Mouse (Mus musculus) G1E (cell line): ENCODE data around the gene Lhfpl3. TPM values are rescaled to one million over a fixed set of nuclear protein-coding genes. Genes with fewer than 3 reads are reported as not detected.

Source experiments
- ATAC-seq: 2 replicates; pipeline ENCODE4 v1.8.0; 2016; ENCODE audit warnings: mild to moderate bottlenecking; ENCODE audit not compliant: insufficient number of reproducible peaks, poor library complexity, low FRiP score, severe bottlenecking; ENCODE audit errors: extremely low read depth
- DNase-seq: peaks from one replicate; pipeline ENCODE4 v3.0.0; 2012; ENCODE audit warnings: low spot score
- H3K27me3 ChIP-seq: 2 replicates; pipeline ENCODE4 v1.6.1; 2012; ENCODE audit warnings: mild to moderate bottlenecking, low read length, inconsistent platforms; ENCODE audit not compliant: insufficient read depth
- H3K36me3 ChIP-seq: replicated peaks from 2 replicates; pipeline ENCODE3; 2012; ENCODE audit warnings: mild to moderate bottlenecking, inconsistent platforms
- H3K4me1 ChIP-seq: 2 replicates; pipeline ENCODE4 v1.6.1; 2012; ENCODE audit warnings: low read depth, low read length, inconsistent platforms, mixed read lengths; ENCODE audit not compliant: insufficient read depth
- H3K4me3 ChIP-seq: 2 replicates; pipeline ENCODE4 v1.5.1; 2012; ENCODE audit warnings: low read depth, mild to moderate bottlenecking, inconsistent platforms, low read length, moderate library complexity, mixed read lengths
- H3K9me3 ChIP-seq: replicated peaks from 2 replicates; pipeline ENCODE4 v1.6.1; 2012; ENCODE audit warnings: inconsistent platforms
- CTCF ChIP-seq: IDR thresholded peaks from 2 replicates; pipeline ENCODE4 v1.5.1; 2012; ENCODE audit warnings: low read depth, low read length, inconsistent platforms, mixed read lengths
- GATA1 ChIP-seq: IDR thresholded peaks from 2 replicates; pipeline ENCODE4 v1.6.1; 2012; ENCODE audit warnings: borderline replicate concordance, low read length, inconsistent platforms, mixed read lengths
- GATA2 ChIP-seq: IDR thresholded peaks from 2 replicates; pipeline ENCODE4 v1.6.1; 2012; ENCODE audit warnings: low read depth, low read length, inconsistent platforms, borderline replicate concordance
- POLR2AphosphoS5 ChIP-seq: IDR thresholded peaks from 2 replicates; pipeline ENCODE4 v1.6.1; 2012; ENCODE audit warnings: low read depth, low read length, inconsistent platforms; ENCODE audit not compliant: insufficient replicate concordance
- TAL1 ChIP-seq: conservative IDR thresholded peaks from 2 replicates; pipeline ENCODE4 v1.6.1; 2012; ENCODE audit warnings: low read depth, low read length, inconsistent platforms, mixed read lengths
- polyA plus RNA-seq: library from polyadenylated mRNA; stranded (reverse); fragments of >175 nt; gene quantifications from 2 replicates; pipeline ENCODE4 v1.2.3, GENCODE M21; 2012
- total RNA-seq, 2 experiments: library from RNA; stranded (forward) in 1 of 2; stranded (reverse) in 1 of 2; fragments of 200-1000 nt in 1 of 2; fragments of >200 nt in 1 of 2; fragmentation: Nextera tagmentation in 1 of 2; gene quantifications; 2 replicates each; pipeline ENCODE4 v1.2.3; 2014 to 2017

The Lhfpl3 gene
- total and polyA plus RNA-seq, 3 experiments: 0.05 TPM; not detected in 2

DNA sequence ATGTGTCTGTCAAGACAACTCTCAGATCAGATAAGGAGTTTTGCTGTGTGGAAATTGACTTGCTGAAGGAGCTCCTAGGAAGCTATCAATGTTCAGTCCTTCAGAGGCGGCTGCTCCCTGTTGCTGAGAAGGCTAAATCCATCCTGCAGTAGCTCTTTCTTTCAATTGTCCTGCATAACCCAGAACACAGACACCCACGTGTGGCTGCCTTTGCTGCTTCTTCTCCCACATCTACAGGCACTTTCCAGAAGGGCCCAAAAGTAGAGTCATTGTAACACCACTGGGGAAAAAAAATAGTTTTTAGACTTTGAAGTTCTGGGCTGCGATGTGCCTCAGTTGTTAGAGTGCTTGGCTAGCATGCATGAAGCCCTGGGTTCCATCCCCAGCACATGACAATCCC is 480.9 kb downstream of the Lhfpl3 start:
- Histone ChIP-seq H3K4me1 (no peaks in the 10 kb centered on the region), H3K36me3 (no peaks in the 10 kb centered on the region), H3K4me3 (no peak overlapping the region), H3K9me3 (no peaks in the 10 kb centered on the region), H3K27me3 (no peaks in the 10 kb centered on the region; the same call in 1 of the 2 replicates)
- TF ChIP-seq GATA1 (no peak), CTCF (no peak), POLR2AphosphoS5 (no peak), TAL1 (no peak), GATA2 (no peak)
- ATAC-seq: no peak
- no peak for DNase-seq

DNA sequence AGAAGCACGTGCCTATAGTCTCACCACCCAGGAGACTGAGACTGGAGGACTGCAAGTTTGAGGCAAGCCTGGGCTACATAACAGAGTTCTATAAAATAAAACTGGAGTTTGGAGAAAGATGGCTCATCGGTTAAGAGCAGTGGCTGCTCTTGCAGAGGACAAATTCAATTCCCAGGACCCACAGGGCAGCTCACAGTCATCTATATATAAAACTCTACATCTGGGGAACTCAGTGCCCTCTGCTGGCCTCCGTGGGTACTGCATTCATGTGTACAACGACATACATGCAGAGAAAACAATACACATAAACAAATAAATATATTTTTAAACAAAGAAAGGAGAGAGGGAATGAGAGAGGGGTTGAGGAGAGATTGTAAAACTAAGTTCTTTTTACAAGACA is 501.1 kb downstream of the Lhfpl3 start:
- Histone ChIP-seq H3K4me1 (peaks cover 13% of the 10 kb centered on the region; the same call in 1 of the 2 replicates), H3K9me3 (no peaks in the 10 kb centered on the region), H3K36me3 (no peaks in the 10 kb centered on the region), H3K4me3 (no peak overlapping the region), H3K27me3 (no peaks in the 10 kb centered on the region)
- TF ChIP-seq TAL1 (no peak), GATA2 (no peak), CTCF (0 out of 2 replicates have a peak, but pooled peaks have one; percentile 23)
- DNase-seq (no peak), ATAC-seq (no peak)

DNA sequence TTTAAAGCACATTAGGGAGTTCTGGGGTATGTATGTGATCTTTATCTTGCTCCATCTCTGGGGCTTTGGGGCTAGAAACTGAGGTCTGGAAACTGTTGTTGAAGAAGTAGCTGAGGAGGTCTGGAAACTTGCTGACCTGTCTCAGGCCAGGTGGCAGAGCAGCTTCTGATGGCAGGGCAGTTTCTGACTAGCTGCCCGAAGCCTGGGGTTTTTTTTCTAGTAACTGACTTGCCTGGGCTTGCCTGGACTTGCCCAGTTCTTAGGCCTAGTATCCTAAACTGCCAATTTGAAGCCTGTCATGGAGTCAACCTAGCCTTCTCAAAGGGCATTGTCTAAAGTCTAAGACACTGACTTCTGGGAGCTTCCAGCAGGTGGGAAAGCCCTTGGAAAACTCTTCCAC is 501.9 kb downstream of the Lhfpl3 start:
- no peak for TF ChIP-seq POLR2AphosphoS5
- TF ChIP-seq GATA2: no peak
- no peak for TF ChIP-seq TAL1
- no peak for TF ChIP-seq CTCF
- no peak for TF ChIP-seq GATA1
- peaks cover 14% of the 10 kb centered on the region; the same call in 1 of the 2 replicates for H3K4me1 ChIP-seq

DNA sequence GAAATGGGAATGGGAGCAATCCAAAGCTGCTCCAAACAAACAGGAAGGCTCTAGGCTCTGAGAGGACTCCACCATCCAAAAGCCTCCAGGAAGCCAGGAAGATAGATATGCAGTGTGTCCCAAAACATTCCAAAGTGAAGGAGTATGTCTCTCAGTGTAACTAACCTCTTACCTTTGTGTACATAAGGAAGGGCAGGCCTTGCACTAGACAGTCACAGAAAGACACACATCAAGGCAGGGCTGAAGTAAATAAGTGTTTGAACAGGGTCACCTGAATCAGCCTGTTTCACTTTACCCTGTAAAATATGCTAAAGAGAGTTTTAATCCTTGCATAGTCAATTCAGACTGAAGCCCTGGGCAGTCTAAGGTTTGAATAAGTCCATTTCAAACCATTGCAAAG is 502.4 kb downstream of the Lhfpl3 start:
- TF ChIP-seq GATA1 (no peak), GATA2 (no peak), TAL1 (no peak), POLR2AphosphoS5 (no peak), CTCF (no peak)
- ATAC-seq: no peak
- no peak overlapping the region for H3K4me3 ChIP-seq
- no peak for DNase-seq
- H3K36me3 ChIP-seq: no peaks in the 10 kb centered on the region
- H3K4me1 ChIP-seq: peaks cover 14% of the 10 kb centered on the region; the same call in 1 of the 2 replicates
- no peaks in the 10 kb centered on the region for H3K9me3 ChIP-seq
- H3K27me3 ChIP-seq: no peaks in the 10 kb centered on the region

More for the DNA sequence above, 501.9 kb downstream of the Lhfpl3 start:
- ATAC-seq: no peak
- Histone ChIP-seq H3K27me3 (no peaks in the 10 kb centered on the region), H3K4me3 (no peak overlapping the region), H3K9me3 (no peaks in the 10 kb centered on the region), H3K36me3 (no peaks in the 10 kb centered on the region)
- DNase-seq: no peak

DNA sequence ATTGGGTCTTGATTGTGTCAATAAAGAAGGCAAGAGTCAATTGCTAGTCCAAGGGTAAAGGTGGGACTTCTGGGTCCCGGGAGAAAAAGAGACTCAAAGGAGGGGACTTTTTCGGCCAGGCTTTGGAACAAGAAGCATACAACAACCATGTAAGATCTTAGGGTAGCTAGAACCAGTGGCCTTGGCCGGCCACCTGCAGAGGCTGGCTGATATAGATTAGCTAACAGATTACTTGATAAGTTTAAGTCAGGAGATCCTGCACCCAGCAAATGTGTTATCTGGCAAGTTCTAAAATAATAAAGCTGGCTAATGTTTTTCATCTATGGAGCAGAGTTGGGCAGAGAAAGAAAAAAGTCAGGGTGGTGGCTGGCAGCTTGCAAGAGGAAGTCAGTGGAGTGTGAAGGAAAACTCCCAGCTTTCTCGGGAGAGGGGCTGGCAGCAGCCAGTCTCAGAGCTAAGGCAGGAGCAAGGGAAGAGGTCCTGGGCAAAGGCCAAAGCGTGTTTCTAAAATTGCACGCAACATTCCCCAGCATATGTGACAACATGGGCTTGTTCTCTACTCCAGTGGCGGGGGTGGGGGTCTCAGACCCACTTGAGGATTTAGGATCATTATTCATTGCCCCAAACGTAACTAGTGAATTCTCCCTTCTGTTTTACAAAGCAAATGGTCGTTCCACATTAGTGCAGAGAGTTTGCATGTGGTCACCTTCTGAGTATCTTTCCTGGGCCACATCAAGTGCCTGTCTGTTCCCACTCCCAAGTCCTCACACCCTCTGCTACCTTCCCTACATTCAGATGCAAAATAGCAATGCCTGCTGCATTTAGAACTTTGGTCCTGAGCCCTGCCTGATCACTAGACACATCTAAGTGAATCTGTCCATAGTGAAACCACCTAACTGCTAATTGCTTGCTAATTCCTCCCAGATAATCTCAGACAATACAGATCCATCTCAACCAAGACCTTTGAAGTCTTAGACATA is 504.3 kb downstream of the Lhfpl3 start:
- Histone ChIP-seq H3K36me3 (no peaks in the 10 kb centered on the region), H3K27me3 (0 out of 2 replicates have a peak, but pooled peaks cover 4% of the 10 kb centered on the region), H3K4me3 (no peak overlapping the region), H3K4me1 (peaks cover 14% of the 10 kb centered on the region; the same call in 1 of the 2 replicates), H3K9me3 (no peaks in the 10 kb centered on the region)
- no peak for TF ChIP-seq GATA2
- TF ChIP-seq CTCF: no peak
- no peak for TF ChIP-seq TAL1
- TF ChIP-seq GATA1: no peak
- no peak for TF ChIP-seq POLR2AphosphoS5
- ATAC-seq (peak; percentile 22; the same call in 1 of the 2 replicates), DNase-seq (no peak)

DNA sequence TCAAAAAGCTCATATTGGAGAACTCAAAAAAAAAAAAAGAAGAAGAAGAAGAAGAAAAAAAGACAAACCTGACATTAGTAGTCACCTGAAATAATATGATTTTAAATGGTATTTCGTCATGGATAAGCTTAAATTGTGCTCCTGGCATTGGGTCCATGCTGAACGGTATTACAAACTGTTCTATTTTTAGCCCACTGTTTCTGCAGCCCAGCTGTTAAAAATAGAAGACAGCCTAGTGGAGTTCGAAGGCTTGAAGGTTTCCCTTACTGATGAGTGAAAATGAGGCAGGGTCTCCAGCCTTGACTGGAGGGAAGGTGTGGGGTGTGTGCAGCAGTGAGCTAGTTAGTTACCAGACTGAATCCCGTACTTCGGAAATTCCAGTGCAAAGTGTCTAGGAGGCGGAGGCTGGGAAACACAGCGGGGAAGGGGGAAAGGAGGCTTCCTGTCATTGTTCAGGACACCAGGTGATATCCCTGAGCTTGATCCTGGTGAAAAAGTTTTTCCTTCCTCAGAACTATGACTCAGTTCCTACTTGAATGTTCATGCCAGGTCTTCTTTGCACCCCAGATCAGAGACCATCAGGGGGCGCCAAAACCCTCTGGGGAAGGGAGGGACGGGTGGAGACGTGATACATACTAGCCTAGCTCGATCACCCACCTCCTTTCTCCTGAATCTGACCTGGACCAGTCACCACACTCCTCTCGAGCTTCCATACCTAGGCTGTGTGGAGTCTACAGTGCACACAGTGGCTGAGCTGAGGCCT is 505.8 kb downstream of the Lhfpl3 start:
- Histone ChIP-seq H3K36me3 (no peaks in the 10 kb centered on the region), H3K4me3 (no peak overlapping the region), H3K27me3 (0 out of 2 replicates have a peak, but pooled peaks cover 5% of the 10 kb centered on the region), H3K9me3 (no peaks in the 10 kb centered on the region), H3K4me1 (peaks cover 14% of the 10 kb centered on the region; the same call in 1 of the 2 replicates)
- TF ChIP-seq POLR2AphosphoS5: no peak
- TF ChIP-seq TAL1: no peak
- DNase-seq (peak; percentile 26), ATAC-seq (no peak)
